Mouse (Mus musculus): ENCODE data around the gene Gpn1.

The Gpn1 gene

GRCm38 (mm10) chr5:31559401-31559800, 64.9 kb downstream of the Gpn1 start:
- no peak for DNase-seq (ENCODE audit: low read depth)

GRCm38 (mm10) chr5:31560352-31560751, 65.8 kb downstream of the Gpn1 start:
- no peak for DNase-seq (ENCODE audit: low read depth)

- DNase-seq (ENCODE audit: low read depth): no peak
Measured at GRCm38 (mm10) chr5:31562036-31562666, 67.6 kb downstream of the Gpn1 start.
